Mouse (Mus musculus): ENCODE results near the gene Brsk1.

GRCm38 (mm10) chr7:4657521-4658127, 32.8 kb upstream of the Brsk1 start:
- TF ChIP-seq NANOG (IDR thresholded peaks at IDR 0.05; ENCODE audit: borderline replicate concordance, low read length) = no peak
- no peak for TF ChIP-seq CTCF (conservative IDR thresholded peaks at IDR 0.05; ENCODE audit: low read length)
